Mouse (Mus musculus): ENCODE results near the gene Cr2.
"Not testable (repeated sequence)": the region's sequence is repeated elsewhere in the genome, so short reads cannot be mapped to it uniquely, and the experiment has no call there.

Gene Cr2

DNA sequence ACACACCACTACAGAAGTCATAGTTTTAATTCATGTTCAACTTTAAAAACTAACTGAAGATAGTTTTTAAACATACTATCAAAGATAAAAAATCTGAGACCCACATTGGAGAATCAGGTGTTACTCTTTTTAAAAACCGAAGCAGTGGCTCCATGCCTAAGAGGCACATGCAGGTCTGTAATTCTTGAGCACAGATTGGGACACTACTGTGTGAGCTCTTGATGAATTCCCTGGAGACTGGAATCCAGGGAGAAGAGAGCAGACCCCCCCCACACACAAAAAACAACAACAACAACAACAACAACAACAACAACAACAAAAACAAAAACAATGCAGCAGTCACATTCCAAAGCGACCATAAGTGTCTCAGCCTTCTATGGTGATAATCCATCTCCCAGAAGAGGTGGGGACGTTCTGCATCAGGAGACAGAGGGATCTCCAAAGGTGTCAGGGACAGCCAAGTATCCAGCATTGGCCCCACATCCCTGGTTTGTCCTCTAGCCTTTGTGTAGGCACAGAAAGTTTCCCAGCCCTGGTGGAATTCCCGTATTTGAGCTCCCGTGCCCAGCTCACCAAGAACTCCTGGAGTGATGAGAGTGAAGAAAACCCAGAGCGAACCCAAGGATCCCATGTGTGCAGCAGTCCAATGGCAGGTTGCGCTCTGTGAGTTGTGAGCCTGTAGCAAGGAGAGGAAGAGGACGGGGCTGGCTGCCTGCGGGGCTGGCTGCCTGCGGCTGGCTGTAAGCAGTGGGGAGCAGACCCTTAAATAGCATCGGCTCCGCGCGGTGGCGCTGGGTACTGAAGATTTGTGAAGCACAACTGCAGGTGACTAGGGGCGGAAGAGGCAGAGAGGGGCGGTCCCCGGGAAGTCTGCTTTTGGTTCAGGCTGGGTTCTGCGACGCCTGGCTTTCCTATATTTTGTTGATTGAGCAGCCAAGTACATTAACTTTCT lies at the start of gene Cr2:
Gene Cr2, minus strand, starts transcription at position 737 of the 952 bp plus-strand sequence.
- no peak for DNase-seq (ENCODE audit: low spot score)

- DNase-seq (ENCODE audit: low spot score): no peak
Measured at GRCm38 (mm10) chr1:195221781-195222180, 45.3 kb upstream of the Cr2 start.

DNA sequence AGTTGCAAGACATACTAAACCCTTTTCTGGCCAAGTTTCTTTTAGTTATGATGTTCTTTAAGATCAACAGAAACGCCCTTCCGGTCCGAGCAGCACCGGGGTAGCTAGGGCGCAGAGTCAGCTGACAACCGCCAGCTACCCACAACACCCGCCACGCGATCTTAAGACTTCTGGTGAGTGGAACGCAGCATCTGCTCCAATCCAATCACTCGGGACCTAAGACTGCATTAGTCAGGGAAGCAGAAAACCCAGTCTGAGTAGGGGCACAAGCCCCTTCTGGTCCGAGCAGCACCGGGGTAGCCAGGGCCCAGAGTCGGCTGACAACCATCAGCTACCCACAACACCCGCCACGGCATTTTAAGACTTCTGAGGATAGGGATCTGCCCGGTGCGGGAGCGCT lies 36.3 kb upstream of the Cr2 start:
- not testable (repeated sequence) for DNase-seq (ENCODE audit: low spot score)

- no peak for DNase-seq (ENCODE audit: low spot score)
Measured at GRCm38 (mm10) chr1:195184746-195185145, 8.2 kb upstream of the Cr2 start.

DNA sequence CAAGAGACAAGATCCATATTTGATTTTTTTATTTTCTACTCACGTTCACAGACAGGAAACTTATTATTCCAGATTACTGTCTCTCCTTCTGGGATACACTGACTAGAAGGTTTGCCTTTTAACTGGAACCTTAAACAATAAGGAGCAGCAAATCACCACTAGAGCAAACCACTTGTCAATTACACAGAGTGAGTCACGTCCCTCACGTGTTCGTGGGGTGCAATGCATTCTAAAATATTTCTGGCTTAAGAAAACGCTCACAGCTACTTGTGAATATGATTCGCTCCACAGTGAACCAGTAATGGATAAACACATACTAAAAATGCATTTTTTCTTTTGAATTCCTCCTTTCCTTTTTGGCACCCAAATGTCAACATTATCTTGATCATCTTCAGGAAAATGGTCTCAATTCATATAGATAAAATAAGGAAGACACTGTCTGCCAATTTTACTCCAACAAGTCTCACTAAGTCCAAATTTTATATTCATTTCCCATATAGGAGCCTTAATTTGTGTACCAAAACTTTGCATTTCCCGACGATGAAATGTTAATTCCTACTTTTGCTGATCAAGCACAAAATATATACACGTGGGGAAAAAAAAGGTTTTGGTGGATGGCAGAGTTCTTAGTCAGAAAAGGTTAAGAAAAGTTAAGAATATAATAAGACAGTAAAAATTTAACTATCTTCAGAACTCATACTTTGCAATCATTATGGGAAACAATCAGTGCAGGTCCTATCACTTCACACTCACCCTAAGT lies 11.3 kb downstream of the Cr2 start:
- no peak for DNase-seq (ENCODE audit: low spot score)

DNA sequence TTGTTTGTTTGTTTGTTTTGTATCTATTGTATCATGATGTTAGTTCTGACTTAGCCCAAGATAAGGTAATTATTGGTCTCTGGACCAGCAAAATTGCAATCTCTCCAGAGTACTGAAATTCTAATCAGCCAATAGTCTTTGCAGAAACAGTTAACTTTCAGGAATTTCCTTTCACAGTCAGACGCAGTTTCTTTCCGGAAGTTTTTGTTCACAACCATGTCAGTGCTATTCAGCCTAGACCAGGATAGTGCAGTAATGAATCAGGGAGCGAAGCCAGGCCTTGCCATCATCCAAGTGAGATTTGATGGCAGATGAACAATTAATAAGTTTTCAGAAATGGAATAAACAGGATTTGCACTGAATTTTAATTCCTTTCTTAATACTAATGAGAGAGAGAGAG lies 44.4 kb downstream of the Cr2 start:
- DNase-seq (ENCODE audit: low spot score): peak; percentile 39

DNA sequence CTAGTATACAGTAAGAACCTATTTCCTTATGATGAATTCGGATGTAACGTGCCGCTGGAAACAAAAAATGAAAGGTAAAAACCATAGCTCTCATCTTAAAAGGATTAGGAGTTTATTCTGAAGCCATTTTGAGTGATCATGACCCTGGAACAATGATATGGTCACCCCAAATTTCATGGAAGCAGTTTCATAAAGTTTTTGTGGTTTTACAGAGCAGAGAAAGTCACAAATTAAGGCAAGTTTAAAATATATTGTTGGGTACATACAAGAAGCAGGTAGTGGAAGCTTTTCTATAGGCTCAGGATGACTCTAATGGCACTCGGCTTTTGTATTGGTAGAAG lies 44.9 kb downstream of the Cr2 start:
- no peak for DNase-seq (ENCODE audit: low spot score)

DNA sequence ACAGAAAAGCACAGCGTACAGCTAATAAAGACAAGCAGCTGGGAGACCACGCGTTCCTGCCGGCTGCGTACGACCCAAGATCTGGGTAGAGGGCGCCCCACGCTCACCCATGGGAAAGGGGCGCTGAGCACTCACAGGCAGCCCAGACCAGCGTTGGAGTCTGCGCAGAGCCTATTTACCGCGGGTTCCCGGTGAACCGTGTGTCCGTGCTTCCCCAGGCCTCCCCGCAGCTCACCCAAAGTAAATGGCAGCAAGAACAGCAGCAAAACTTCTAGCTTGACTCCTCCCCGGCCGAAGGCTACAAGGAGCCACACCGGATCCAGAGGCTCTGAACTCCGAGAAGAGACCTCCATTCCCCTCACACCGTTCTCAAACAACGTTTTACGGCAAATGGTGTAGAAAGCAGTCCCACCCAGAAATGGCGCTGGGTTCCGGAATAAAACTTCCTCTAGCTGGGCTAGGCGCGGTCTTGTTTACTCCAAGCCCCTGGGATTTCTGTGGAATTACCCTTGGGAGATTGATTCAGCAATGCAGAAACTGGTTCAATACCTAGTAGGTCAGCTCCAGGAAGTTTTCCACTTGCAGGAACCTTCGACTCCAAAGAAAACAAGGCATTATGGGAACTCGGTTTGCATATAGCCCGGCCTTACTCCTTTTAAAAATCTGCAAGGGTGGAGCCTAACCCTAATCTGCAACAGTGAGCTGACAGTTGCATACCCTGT lies 45.4 kb downstream of the Cr2 start, which contains the start of gene Cr1l:
Gene Cr1l, minus strand, starts transcription at position 634 of the 722 bp plus-strand sequence.
- peak; percentile 88 for DNase-seq (ENCODE audit: low spot score)

DNA sequence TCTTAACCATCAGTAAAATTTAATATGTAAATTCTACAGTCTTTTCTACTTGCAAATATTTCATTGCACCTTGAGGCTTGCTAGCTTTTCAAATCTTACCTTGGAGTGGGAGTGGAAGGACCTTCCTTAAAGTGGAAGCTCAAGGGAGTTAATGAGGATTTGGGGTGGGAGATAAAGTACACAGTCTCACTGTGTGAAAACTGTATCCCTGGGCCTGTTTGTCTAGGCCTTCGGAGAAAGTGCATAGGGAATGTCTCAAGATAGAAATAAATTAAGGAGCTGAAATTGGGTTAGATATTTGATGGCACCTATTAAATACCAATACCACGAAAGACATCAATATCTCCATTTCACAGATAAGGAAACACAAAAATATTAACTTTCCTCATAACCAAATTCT lies 46.0 kb downstream of the Cr2 start:
- DNase-seq (ENCODE audit: low spot score): no peak

DNA sequence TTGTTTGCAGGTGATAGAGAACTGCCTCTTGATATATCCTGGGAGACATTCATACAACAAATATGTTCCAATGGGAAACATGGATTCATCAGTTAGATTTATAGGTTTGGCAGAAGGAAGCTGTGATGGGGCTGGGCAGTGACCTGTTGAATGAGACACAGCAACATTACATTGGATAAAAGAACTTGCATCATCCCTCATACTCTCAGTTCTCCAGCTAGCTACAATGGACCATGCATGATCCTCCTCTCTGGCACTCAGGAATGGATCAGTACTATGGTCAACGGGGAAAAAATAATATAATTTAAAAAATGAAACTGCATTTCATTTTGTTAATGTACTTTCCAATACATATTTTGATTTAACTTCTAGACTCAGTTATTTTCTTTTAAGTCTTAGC lies 46.6 kb downstream of the Cr2 start:
- DNase-seq (ENCODE audit: low spot score): no peak

GRCm38 (mm10) chr1:195114414-195114813 lies 62.1 kb downstream of the Cr2 start:
- DNase-seq (ENCODE audit: low spot score): no peak

DNA sequence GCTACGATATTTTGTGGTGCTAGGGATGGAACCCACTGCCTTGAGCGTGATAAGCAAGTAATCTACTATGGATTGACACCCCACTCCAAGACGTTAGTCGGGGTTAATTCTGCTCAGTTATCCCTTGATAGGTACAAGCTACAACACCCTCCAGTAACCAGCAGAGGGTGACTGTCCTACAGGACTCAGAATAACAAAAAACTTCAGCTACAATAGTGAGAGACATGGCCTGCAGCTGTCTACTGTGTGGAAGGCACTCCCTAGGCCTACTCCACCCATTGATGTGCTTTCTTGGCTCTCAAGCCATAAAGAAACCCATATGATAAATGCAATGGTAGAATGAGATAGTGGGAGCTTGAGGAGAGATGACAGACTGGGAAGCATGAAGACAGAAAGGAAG lies 62.9 kb downstream of the Cr2 start:
- DNase-seq (ENCODE audit: low spot score): no peak

DNA sequence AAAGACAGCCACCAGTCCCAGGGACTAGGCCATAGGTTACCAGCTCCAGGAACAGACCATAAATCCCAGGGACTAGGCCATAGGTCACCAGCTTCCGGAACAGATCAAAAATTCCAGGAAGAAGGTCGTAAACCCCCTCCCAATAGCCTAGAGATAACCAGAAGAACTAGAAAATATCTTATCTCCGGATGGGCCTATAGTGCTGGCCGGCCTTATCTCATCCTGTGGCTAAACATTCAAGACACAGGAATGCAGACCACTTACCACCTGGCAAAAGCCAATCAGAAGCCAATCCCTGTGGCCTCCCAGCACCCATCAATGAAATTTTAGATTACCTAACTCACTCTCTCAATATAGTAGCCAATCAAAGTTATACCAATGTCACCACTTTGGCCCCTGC lies 75.8 kb downstream of the Cr2 start:
- DNase-seq (ENCODE audit: low spot score): no peak

DNA sequence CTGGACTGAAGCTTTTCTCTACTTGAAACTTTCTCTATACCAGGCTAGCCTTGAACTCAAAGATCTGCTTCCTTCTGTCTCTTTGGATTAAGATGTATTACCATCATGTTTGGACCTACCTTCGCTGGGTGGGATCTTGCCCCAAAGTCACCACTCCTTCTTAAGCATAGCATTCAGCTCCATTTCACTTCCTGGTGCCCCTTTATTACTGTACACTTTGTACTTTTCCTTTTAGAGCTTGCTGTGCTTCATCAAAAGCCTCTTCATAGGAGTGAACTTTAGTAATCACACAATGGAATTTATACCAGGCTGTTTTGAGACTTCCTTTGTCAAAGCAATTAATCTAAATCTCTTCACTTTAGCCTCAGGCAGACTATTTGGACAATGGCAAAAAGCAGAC lies 78.5 kb downstream of the Cr2 start:
- DNase-seq (ENCODE audit: low spot score): no peak

- DNase-seq (ENCODE audit: low spot score): no peak
Measured at GRCm38 (mm10) chr1:195092220-195092720, 84.2 kb downstream of the Cr2 start, which contains the start of gene Cd46. Gene Cd46 (minus strand): TSS chr1:195092249.

- DNase-seq (ENCODE audit: low spot score): no peak
Measured at GRCm38 (mm10) chr1:195091699-195092219, 84.8 kb downstream of the Cr2 start.

All from adipocyte (in vitro differentiated cells).